In the genomic region with DNA sequence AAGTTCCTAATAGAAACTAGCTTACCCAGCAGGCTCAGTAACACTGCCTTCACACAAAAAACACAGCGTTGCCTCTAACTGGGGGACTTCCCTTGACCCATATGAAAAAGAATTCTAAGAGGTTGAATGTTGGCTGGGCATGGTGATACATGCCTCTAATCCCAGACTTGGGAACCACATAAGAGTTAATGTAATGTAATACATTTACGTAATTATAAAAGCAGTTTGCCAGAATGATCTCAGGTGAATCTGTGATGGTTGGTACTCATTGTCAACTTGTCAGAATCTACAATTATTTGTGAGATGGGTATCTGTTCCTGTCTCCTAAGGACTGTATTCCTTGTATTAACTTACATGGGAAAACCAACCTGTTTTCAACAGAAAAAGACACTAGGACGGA, we compare ENCODE assay signal across 6 mouse cellular contexts. TPM values are rescaled to one million over a fixed set of nuclear protein-coding genes. Genes with fewer than 3 reads are reported as not detected.
DNase-seq lines count a peak whose midpoint lies in the region; ATAC-seq and TF ChIP-seq lines count a peak whose summit lies in the region.
"Not testable (repeated sequence)": the region's sequence is repeated elsewhere in the genome, so short reads cannot be mapped to it uniquely, and the experiment has no call there.

No protein-coding gene starts in this region.

- H3K4me3 ChIP-seq in forebrain, postnatal 0 days (ENCODE audit: low read depth, low read length); hindbrain, embryonic 11.5 days (ENCODE audit: low read depth, low read length); hindbrain, postnatal 0 days (ENCODE audit: low read length); liver, embryonic 15.5 days (replicated peaks); midbrain, postnatal 0 days (ENCODE audit: low read depth, low read length): not testable (repeated sequence)

- not testable (repeated sequence) for H3K4me1 ChIP-seq in forebrain, postnatal 0 days (ENCODE audit: insufficient read depth); hindbrain, embryonic 11.5 days (replicated peaks; ENCODE audit: control insufficient read depth, insufficient read depth, low read length); hindbrain, postnatal 0 days (ENCODE audit: insufficient read depth, low read length); liver, embryonic 15.5 days (replicated peaks); midbrain, postnatal 0 days (ENCODE audit: insufficient read depth, low read length)

- 75% methylated on average over 2 of the region's 3 CpGs for WGBS in forebrain, postnatal 0 days
- WGBS in hindbrain, embryonic 11.5 days = 90% methylated on average over 1 of the region's 3 CpGs
- WGBS in hindbrain, postnatal 0 days = 90% methylated on average over 2 of the region's 3 CpGs
- WGBS in liver, embryonic 15.5 days (ENCODE audit: insufficient replicate concordance) = 72% methylated on average over 3 of the region's 3 CpGs
- 94% methylated on average over 2 of the region's 3 CpGs for WGBS in midbrain, postnatal 0 days

- not testable (repeated sequence) for H3K4me2 ChIP-seq in forebrain, postnatal 0 days (ENCODE audit: low read depth); hindbrain, embryonic 11.5 days (replicated peaks; ENCODE audit: low read depth, low read length); hindbrain, postnatal 0 days (ENCODE audit: low read depth, low read length); liver, embryonic 15.5 days; midbrain, postnatal 0 days (ENCODE audit: low read depth, low read length, poor library complexity, severe bottlenecking)

- H3K36me3 ChIP-seq in forebrain, postnatal 0 days (ENCODE audit: insufficient read depth); hindbrain, embryonic 11.5 days (ENCODE audit: control insufficient read depth, insufficient read depth, low read length); hindbrain, postnatal 0 days (ENCODE audit: insufficient read depth, low read length); liver, embryonic 15.5 days (replicated peaks); midbrain, postnatal 0 days (ENCODE audit: insufficient read depth, low read length): not testable (repeated sequence)

- DNase-seq in forebrain, postnatal 0 days; hindbrain, embryonic 11.5 days (ENCODE audit: low spot score); hindbrain, postnatal 0 days (ENCODE audit: low spot score); midbrain, postnatal 0 days (ENCODE audit: low spot score): not testable (repeated sequence)

- H3K9ac ChIP-seq in forebrain, postnatal 0 days; hindbrain, embryonic 11.5 days (ENCODE audit: low read depth, low read length); hindbrain, postnatal 0 days (replicated peaks; ENCODE audit: low read length); liver, embryonic 15.5 days; midbrain, postnatal 0 days (replicated peaks; ENCODE audit: low read length, poor library complexity, severe bottlenecking): not testable (repeated sequence)

- H3K27me3 ChIP-seq in forebrain, postnatal 0 days (ENCODE audit: insufficient read depth, low read length); hindbrain, embryonic 11.5 days (ENCODE audit: control insufficient read depth, insufficient read depth, low read length); hindbrain, postnatal 0 days (ENCODE audit: insufficient read depth, low read length); liver, embryonic 15.5 days; midbrain, postnatal 0 days (ENCODE audit: insufficient read depth, low read length): not testable (repeated sequence)

- TF ChIP-seq CTCF in forebrain, postnatal 0 days (IDR thresholded peaks at IDR 0.05; ENCODE audit: low read depth); hindbrain, postnatal 0 days (IDR thresholded peaks at IDR 0.05; ENCODE audit: low read depth); midbrain, postnatal 0 days (IDR thresholded peaks at IDR 0.05): not testable (repeated sequence)

- H3K9me3 ChIP-seq in forebrain, postnatal 0 days (ENCODE audit: low read length); hindbrain, postnatal 0 days (ENCODE audit: low read length): not testable (repeated sequence)
- peaks cover 10% of the 10 kb centered on the region; the same call in 1 of the 2 replicates for H3K9me3 ChIP-seq in hindbrain, embryonic 11.5 days (ENCODE audit: control insufficient read depth, low read length)
- peaks cover 13% of the 10 kb centered on the region for H3K9me3 ChIP-seq in liver, embryonic 15.5 days (replicated peaks)
- H3K9me3 ChIP-seq in midbrain, postnatal 0 days (ENCODE audit: low read length) = peaks cover 15% of the 10 kb centered on the region; the same call in 1 of the 2 replicates

- ATAC-seq in activated CD4-positive, CD25-positive, alpha-beta regulatory T cell, adult 4 months = peak; percentile 3
- peak; percentile 2; the same call in 1 of the 2 replicates for ATAC-seq in forebrain, postnatal 0 days
- ATAC-seq in hindbrain, embryonic 11.5 days (ENCODE audit: low FRiP score) = 0 out of 2 replicates have a peak, but pooled peaks have one; percentile 6
- ATAC-seq in hindbrain, postnatal 0 days = 0 out of 2 replicates have a peak, but pooled peaks have one; percentile 4
- 0 out of 2 replicates have a peak, but pooled peaks have one; percentile 5 for ATAC-seq in liver, embryonic 15.5 days (ENCODE audit: insufficient read depth)
- ATAC-seq in midbrain, postnatal 0 days (ENCODE audit: low FRiP score) = 0 out of 2 replicates have a peak, but pooled peaks have one; percentile 6

- not testable (repeated sequence) for H3K27ac ChIP-seq in forebrain, postnatal 0 days (ENCODE audit: low read depth, low read length); hindbrain, embryonic 11.5 days (ENCODE audit: low read depth, low read length); hindbrain, postnatal 0 days; liver, embryonic 15.5 days (replicated peaks); midbrain, postnatal 0 days (ENCODE audit: low read depth, low read length)

RNA-seq across cellular contexts. Expression of a gene that starts 36.3 kb away (rescaled TPM):
- 10 to 100 TPM; 33.1 to 45.9 TPM for polyA plus RNA-seq in activated CD4-positive, CD25-positive, alpha-beta regulatory T cell, adult 4 months (2017; shearing (Covaris generic))
- 17.7 and 22.8 TPM in 2 replicates for total RNA-seq in forebrain, postnatal 0 days (2014; rRNA removed)
- polyA plus RNA-seq in forebrain, postnatal 0 days (2015; fragmentation: Nextera tagmentation; extraction: Ambion mirVana) = 4.7 and 8.7 TPM in 2 replicates
- polyA plus RNA-seq in hindbrain, embryonic 11.5 days (2014; fragmentation: Nextera tagmentation; extraction: Ambion mirVana) = 7.9 and 8.6 TPM in 2 replicates
- 16.9 and 18.2 TPM in 2 replicates for total RNA-seq in hindbrain, postnatal 0 days (2014; rRNA removed)
- 9.5 and 9.9 TPM in 2 replicates for polyA plus RNA-seq in hindbrain, postnatal 0 days (2015; fragmentation: Nextera tagmentation; extraction: Ambion mirVana)
- polyA plus RNA-seq in liver, embryonic 15.5 days (2015; fragmentation: Nextera tagmentation; extraction: Ambion mirVana) = 3.2 and 4.2 TPM in 2 replicates
- 16.3 and 17.6 TPM in 2 replicates for total RNA-seq in midbrain, postnatal 0 days (2014; rRNA removed)
- polyA plus RNA-seq in midbrain, postnatal 0 days (2015; fragmentation: Nextera tagmentation; extraction: Ambion mirVana) = 10.8 and 11.3 TPM in 2 replicates

RNA-seq across cellular contexts. Expression of a gene that starts 45.2 kb away (rescaled TPM):
- 10 to 100 TPM; 53.6 to 62.8 TPM for polyA plus RNA-seq in activated CD4-positive, CD25-positive, alpha-beta regulatory T cell, adult 4 months (2017; shearing (Covaris generic))
- total RNA-seq in forebrain, postnatal 0 days (2014; rRNA removed) = 55.6 and 79.4 TPM in 2 replicates
- 31.4 and 36.5 TPM in 2 replicates for polyA plus RNA-seq in forebrain, postnatal 0 days (2015; fragmentation: Nextera tagmentation; extraction: Ambion mirVana)
- polyA plus RNA-seq in hindbrain, embryonic 11.5 days (2014; fragmentation: Nextera tagmentation; extraction: Ambion mirVana) = 55.8 and 69.4 TPM in 2 replicates
- 42.1 and 47.7 TPM in 2 replicates for total RNA-seq in hindbrain, postnatal 0 days (2014; rRNA removed)
- polyA plus RNA-seq in hindbrain, postnatal 0 days (2015; fragmentation: Nextera tagmentation; extraction: Ambion mirVana) = 35.2 and 35.3 TPM in 2 replicates
- 22.3 and 23.9 TPM in 2 replicates for polyA plus RNA-seq in liver, embryonic 15.5 days (2015; fragmentation: Nextera tagmentation; extraction: Ambion mirVana)
- total RNA-seq in midbrain, postnatal 0 days (2014; rRNA removed) = 56.9 and 59.6 TPM in 2 replicates
- 35.9 and 43.3 TPM in 2 replicates for polyA plus RNA-seq in midbrain, postnatal 0 days (2015; fragmentation: Nextera tagmentation; extraction: Ambion mirVana)
